Mouse (Mus musculus) layer of hippocampus, postnatal 25 days (tissue): ENCODE data around the gene Slc25a27. TPM values are rescaled to one million over a fixed set of nuclear protein-coding genes. Genes with fewer than 3 reads are reported as not detected.

Experiments used
- total RNA-seq, 2 experiments: library from RNA; stranded (reverse); gene quantifications; 2 replicates each; pipeline ENCODE4 v1.2.3; 2021

The Slc25a27 gene
- total RNA-seq, 2 experiments from 2014 or later: 30.8 to 36.0 TPM

Other genes starting within 250 kb of the Slc25a27 start
- gene Mep1a, start 164.4 kb downstream of the Slc25a27 start, total RNA-seq: not detected
- gene Ankrd66, start 123.6 kb downstream of the Slc25a27 start, total RNA-seq: under 1 TPM; 0.38 to 0.42 TPM
- 100 to 1,000 TPM in 1 of 2 experiments, 10 to 100 TPM in 1; 98.5 to 111 TPM for gene Pla2g7, start 99.1 kb downstream of the Slc25a27 start, total RNA-seq
- under 1 TPM; 0.20 to 0.33 TPM for gene Tdrd6, start 36.9 kb downstream of the Slc25a27 start, total RNA-seq
- 1 to 10 TPM; 1.1 TPM for gene Cyp39a1, start 211 bp upstream of the Slc25a27 start, total RNA-seq
- 10 to 100 TPM; 61.8 to 70.1 TPM for gene Rcan2, start 134.1 kb upstream of the Slc25a27 start, total RNA-seq